Mouse (Mus musculus) right cerebral cortex, adult 18-20 months (tissue): ENCODE results near the gene H2-DMa.
A peak's percentile ranks its signal among the peaks of the same experiment; 100 is the strongest.

Source experiments
- DNase-seq: peaks from one replicate; pipeline ENCODE4 v3.0.0; 2022; ENCODE audit warnings: mixed read lengths

Gene H2-DMa

DNA sequence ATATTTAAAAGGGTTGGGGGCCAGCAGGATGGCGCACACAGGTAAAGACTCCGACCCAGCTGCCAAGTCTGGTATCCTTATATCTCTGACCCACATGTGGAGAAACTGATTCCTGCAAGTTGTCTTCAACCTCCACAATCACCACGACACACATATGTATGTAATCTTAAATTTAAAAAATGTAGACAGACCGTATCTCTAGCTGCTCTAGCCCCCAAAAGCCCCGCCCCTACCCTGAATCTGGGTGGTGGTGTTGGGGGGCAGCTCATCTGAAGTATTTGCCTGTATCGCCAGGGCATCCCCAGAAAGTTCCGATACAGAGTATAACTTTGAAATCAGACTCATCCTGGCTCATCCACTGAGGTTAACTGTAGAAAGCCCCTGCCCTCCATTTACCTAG lies 12.8 kb upstream of the H2-DMa start:
- no peak for DNase-seq

DNA sequence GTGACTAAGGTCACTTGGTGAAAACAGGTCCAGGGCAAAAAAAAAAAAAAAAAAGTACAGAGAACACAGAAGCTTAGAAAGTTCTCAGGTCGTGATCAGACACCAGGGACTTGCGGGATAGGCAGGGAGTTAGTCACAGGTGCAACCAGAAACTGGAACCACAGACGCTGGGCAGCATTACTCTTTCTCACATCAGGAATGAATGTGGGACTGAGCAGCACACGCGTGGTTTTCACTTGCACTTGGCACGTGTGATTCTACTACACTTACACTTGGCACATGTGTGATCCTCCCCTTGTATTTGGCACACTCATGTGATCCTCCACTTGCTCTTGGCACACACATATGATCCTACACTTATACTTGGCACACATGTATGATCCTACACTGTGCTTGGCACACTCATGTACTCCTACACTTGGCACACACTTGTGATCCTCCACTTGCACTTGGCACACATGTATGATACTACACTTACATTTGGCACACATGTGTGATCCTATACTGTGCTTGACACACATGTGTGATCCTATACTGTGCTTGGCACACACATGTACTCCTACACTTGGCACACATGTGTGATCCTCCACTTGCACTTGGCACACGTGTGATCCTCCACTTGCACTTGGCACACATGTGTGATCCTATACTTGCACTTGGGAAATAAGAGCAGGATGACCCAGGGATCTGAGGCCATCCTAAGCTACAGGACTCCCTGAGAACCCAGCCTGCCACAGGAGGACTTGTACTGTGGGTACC lies 12.1 kb upstream of the H2-DMa start:
- no peak for DNase-seq

GRCm38 (mm10) chr17:34108460-34108859 lies 10.9 kb upstream of the H2-DMa start:
- no peak for DNase-seq

- DNase-seq: no peak
Observed at GRCm38 (mm10) chr17:34109038-34109805, 10.1 kb upstream of the H2-DMa start.

DNA sequence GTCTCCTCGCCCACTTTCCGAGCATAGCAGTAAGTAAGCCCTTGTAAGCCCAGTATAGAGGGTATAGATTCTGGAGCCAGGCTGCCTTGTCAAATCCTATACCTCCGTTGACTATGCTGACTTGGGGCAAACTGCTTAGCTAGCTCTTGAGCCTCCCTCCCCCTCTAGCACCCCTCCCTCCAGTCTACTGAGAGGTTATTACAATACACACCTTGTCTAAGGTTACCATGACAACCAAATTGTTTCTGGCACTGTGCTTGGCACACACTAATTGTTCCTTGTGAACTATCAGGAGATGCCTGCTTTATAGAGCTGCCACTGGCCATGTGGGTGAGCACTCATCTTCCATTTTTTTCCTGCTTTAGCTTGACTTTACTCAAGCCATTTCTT lies 9.5 kb upstream of the H2-DMa start:
- no peak for DNase-seq

GRCm38 (mm10) chr17:34110309-34110708 lies 9.0 kb upstream of the H2-DMa start:
- no peak for DNase-seq

DNA sequence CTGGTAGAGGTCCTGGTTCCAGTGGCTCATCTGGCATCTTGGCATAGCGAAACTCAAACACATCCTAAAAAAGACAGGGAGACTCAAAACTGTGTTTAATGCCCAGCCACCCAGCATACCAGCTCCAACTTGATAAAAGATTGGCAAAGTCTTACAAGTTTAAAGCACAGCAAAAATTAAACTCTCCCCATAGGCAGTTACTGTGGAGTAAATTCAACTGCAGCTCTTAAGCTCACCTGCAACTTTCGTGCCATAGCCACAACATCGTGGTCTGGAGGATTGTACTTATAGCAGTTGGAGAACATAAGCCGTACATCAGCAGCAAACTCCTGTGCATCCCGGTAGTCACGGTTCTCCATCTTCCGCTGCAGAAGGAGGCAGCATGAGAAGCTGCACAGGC lies 5.2 kb upstream of the H2-DMa start:
- DNase-seq: no peak

DNA sequence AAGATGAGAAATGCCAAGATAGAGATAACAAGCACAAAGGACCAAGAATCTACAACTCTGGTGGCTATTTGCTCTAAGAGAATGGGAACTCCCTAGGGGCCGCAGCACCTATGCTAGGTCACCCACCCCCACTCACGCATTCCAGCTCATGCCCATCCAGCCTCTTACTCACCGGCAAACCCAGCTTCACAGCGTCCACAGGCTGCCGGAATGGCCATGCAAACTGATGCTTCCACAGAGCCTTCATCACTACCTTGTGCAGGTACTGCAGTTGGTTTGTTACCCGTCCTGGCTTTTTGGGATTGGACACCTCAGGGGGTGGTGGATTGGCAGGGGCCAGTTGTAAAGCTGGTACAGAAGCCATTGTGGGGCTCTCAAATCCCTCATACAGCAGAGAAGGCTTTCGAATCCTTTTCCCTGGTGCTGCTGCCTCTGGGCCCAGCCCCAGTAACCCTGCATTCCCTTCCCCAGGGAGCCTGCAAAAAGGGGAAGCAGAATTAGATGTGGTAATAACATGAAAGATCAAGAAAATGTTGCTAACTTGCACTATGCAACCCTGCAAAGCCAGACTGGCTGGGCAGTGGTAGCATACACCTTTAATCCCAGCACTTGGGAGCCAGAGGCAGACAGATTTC lies 2.5 kb upstream of the H2-DMa start:
- DNase-seq: no peak

GRCm38 (mm10) chr17:34117421-34118112 lies 1.8 kb upstream of the H2-DMa start:
- DNase-seq: no peak

DNA sequence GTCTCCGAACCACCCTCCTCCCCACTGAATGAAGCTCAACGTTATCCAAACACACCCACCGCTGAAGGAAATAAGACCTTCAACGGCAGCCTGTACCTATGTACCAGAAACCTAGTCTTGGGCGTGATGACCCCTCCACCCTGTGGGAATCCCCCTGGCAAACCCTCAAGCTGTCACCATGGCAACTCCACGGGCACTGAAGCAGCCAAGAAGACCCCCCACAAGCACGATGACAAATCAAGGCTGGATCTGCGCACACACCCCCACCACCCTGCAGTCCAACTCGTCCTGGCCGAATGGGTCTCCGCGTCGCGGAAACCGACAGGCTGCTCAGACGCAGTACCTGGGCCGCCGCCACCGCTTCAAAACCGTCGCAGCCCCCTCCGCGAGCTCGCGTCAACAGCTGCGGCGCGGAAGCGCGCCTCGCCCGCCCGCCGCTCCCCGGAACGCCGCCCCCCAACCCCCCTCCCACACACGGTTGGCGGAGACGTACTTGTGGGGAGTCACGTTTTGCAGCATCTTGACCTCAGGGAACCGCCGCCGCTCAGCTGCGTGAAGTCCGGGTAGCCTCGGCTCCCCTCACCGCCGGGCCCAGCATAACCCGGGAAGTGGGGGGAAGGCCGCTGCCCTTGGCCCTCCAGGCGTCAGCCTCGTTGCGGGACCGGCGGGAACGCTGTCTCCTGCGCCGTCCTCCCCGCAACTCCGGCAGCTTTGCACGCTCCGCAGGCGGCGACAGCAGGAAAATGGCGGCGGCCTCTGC lies 1.0 kb upstream of the H2-DMa start:
- no peak for DNase-seq

- no peak for DNase-seq
Observed at GRCm38 (mm10) chr17:34118873-34119248, 480 bp upstream of the H2-DMa start.

- peak; percentile 90 for DNase-seq
Observed at GRCm38 (mm10) chr17:34120180-34120723, 911 bp downstream of the H2-DMa start.

- DNase-seq: no peak
Observed at GRCm38 (mm10) chr17:34120814-34121171, 1.5 kb downstream of the H2-DMa start.

DNA sequence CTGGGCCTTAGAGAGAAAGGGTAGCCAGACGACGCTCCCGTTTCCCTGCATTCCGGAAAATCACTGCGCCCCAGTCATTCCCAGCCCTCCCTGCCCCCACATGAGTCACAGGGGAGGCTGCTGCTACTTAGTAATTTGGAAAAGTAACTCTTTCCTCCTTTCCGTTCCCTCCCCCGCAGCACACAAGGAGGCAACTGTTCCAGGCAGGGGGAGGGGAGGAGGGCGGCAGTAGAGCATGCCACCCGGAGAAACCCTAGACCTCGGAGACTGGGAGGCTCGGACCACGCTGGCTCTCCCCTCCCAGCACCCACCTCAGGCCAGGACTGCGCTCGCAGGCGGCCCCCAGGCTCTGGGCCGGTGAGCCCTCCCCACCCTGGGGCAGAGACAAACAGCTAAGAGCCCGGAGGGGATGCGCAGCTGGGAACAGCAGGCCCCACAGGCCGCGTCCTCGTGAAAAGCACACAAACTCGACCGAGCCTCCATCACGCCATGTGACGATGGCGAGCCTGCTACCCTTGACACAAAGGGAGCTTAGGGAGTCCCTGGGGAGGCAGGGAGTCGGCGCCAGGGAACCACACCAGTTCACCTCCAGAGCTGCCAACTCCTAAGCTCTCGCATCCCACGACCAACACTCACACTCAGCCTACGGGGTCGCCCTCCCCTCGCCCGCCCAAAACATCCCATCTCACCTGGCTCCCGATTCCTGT lies 2.0 kb downstream of the H2-DMa start:
- DNase-seq: peak; percentile 94

GRCm38 (mm10) chr17:34121879-34122187 lies 2.5 kb downstream of the H2-DMa start:
- no peak for DNase-seq

DNA sequence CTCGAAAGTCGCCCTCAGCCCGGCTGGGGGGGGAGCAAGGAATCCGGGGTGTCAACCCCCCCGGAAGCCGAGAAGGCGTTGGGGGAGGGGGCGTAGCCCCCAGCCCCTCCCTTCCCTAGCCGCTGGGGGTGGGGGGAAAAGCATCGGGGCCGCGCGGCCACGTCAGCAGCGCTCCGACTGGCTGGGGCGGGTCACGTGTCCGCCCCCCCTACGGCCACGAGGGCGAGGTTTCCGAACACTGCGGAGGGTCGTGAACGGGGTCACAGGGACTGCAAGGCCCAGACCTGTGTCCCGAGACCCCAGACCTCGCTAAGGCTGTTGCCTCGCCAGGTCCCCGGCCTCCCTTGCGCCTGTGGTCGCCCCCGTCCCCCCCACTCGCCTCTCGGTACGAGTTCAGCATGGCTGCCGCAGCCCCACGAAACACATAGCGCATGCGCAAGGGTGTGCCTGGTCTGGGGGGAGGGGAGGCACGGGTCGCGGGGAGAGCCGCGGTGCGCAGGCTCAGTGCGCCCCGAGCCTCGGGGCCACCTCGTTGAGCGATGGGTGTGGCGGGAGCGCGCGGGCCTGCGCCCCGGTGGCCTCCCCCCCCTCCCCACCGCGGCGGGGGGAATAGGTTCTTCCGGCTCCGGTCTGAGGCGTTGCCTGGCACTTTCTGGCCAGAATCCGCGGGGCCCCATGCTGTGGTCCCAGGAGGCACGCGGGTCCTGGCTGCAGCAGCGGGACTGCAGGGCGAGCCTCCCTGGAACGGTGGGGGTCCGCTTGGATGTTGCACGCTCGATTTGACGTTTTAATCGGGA lies 3.0 kb downstream of the H2-DMa start, which contains the start of gene Brd2:
Gene Brd2 (minus strand): TSS at position 447 of the 797 bp plus-strand sequence.
- DNase-seq: peak; percentile 96

- no peak for DNase-seq
Observed at GRCm38 (mm10) chr17:34123111-34123510, 3.8 kb downstream of the H2-DMa start.

- DNase-seq: no peak
Observed at GRCm38 (mm10) chr17:34123518-34123917, 4.2 kb downstream of the H2-DMa start.

DNA sequence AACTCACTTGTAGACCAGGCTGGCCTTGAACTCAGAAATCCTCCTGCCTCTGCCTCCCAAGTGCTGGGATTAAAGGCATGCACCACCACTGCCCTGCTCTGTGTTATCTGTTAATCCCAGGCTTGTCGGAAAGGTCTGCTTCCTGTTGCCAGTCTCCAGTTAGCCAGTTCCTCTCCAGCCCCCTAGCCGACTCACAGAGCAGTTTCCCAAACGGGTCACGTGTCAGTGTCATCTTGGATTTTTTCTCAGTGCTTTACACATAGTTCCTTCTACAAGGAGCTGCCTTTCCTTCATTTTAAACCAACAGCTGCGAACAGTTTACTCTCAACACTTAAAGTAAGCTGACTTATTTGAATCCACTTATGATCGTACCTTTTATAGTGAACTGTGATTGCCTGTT lies 5.3 kb downstream of the H2-DMa start:
- DNase-seq: no peak

DNA sequence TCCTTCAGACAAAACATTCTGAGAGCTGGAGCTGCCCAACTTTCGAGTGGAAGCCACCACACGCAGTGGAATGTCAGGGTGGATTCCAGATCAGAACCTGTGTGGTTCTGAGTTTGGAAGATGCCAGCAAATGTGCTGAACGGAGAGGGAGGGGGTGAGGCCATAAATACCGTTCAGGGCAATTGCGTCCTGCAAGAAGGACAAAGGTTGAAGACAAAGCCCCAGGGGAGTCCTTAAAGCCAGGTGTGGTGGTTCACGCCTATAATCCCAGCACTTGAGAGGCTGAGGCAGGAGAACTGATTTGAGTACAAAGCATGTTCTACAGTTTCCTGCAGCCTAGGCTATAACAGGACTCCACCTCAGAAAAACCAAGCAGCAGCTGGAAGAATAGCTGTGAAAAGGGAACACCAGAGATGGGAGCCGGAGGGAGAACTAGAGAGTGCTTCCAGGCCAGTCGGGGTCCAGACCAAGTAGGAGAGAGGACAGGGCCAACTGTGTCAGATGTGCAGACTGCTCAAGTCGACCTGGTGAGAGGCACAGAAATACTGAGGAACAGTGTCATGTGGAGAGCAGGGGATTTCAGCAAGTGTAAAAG lies 7.6 kb downstream of the H2-DMa start:
- DNase-seq: no peak
